Mouse (Mus musculus) 416B (cell line): ENCODE data around the gene Pde7b.

Experiments used
- DNase-seq: peaks from one replicate; pipeline ENCODE4 v3.0.0; 2011; ENCODE audit warnings: low read depth

The Pde7b gene

GRCm38 (mm10) chr10:20724906-20725305, at the start of gene Pde7b:
Gene Pde7b, minus strand, starts transcription at chr10:20725078.
- DNase-seq = no peak

DNA sequence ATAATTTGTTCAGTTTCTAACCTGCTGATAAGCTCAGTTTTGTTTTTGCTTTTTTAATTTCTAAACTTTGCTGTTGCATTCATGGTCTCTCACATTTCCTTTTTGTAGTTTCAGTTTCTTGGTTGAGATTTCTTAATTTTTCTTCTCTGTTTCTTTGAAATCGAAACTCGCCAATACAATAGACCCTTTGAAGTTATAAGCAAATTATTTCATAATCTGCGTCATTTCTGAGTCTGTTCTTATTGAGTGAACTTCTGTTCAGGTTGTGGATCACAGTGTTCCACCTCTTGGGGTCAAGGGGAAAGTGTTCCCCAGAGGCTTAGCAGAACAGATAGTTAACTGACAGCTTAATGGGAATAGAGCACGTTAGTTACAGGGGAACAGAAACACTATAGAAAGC, 47.2 kb upstream of the Pde7b start:
- DNase-seq = no peak

DNA sequence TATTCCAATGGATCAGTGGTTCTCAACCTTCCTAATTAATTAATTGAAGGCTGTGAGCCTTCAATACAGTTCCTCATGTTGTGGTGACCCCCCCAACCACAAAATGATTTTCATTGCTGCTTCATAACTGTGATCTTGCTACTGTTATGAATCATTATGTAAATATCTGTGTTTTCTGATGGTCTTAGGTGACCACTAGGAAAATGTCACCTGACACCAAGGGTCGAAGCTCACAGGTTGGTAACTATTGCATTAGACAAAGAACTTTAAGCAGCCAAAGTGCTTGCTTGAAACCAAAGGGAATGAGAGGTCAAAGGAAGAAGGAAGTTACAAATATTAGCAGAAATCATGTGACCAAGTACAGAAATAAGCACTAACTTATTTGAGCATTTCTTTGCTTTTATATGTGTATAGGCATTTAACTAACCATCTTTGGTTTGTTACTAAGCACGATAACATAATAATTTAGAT, 45.6 kb upstream of the Pde7b start:
- peak; percentile 26 for DNase-seq

DNA sequence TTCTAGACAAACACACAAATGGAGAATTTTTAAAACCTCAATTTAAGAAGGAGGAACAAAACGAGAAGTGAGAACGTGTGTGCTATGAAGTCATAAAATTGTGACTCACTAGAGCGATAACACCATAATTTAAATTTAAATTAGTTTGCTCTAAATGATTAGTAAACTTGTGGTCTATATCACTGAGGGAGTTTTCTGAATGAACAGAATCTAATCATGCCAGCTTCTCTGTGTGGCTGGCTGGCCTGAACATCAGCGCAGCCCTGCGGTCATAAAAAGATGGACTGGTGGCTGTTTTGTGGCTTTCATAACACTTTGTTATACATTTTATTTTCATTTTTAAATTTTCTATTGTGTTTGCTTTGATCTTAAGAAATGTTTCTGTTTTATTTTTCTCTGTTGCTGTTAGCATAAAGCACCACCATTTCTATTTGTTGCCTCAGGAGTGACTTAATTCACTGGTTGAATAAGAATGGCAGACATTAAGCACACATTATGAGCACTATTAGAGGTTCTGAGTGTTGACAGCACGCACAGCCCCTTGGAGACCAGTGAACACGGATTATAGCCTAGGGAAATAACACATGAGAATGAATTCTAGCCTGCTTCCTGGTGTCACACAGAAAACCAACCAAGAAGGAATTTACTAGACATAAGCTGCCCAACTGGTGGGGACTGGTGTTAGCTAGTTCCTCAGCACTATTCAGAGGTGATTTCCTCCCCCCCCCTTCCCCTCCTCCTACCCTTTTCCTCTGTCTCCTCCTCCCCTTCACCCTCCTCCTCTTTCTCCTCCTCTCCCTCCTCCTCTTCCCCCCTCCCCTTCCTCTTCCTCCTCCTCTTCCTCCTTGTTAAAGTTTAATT, 44.9 kb upstream of the Pde7b start:
- no peak for DNase-seq

GRCm38 (mm10) chr10:20764352-20764751, 39.5 kb upstream of the Pde7b start:
- no peak for DNase-seq

DNA sequence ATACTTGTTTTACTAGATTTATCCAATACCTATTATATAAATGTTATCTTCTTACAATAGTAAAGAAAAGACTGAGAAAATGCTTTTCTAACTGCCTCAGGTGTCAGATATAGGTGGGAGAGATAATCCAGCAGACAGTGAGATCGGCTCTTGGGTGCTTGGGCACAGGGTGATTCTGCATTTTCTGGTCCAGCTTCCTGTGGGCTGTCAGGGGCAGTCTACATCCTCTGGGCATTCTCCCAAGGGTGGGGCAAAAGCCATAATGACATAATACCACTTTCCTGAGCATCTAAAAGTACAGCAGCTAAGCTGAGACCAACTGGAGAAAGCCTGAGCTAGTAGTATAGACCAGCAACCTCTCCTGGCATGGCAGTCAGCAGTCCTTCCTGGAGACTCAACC, 34.1 kb upstream of the Pde7b start:
- DNase-seq = no peak

GRCm38 (mm10) chr10:20758259-20758658, 33.4 kb upstream of the Pde7b start:
- no peak for DNase-seq

DNA sequence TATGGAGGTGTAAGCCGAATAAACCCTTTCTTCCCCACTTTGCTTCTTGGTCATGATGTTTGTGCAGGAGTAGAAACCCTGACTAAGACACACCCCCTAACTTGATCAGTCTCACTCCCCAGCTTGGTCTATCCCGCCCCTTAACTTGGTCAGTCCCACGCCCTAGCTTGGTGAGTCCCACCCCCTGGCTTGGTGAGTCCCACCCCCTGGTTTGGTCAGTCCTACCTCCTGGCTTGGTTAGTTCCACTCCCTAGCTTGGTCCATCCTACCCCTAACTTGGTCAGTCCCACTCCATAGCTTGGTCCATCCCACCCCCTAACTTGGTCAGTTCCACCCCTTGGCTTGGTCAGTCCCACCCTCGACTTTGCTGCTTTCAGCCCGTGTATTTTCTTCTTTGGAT, 31.3 kb upstream of the Pde7b start:
- no peak for DNase-seq

GRCm38 (mm10) chr10:20752883-20753282, 28.0 kb upstream of the Pde7b start:
- DNase-seq = no peak

GRCm38 (mm10) chr10:20750642-20751251, 25.9 kb upstream of the Pde7b start:
- peak; percentile 37 for DNase-seq

- DNase-seq = no peak
Observed at GRCm38 (mm10) chr10:20748938-20749337, 24.1 kb upstream of the Pde7b start.

DNA sequence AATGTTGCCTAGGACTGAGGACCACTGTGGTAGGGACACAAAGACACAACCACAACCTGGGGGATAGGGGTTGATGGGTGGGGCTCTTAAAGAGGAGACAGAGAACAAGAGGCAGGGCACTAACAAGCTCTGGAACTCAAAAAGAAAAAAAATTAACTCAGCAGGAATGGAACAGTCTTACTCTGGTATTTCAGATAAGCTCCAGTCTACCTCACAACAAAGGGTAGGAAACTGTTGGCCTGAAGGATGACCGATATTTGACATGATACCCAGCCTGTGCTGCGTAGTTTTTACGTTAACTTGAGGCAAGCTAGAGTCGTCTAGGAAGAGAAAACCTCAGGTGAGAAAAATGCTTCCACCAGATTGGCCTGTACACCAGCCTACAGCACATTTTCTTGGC, 22.4 kb upstream of the Pde7b start:
- no peak for DNase-seq

DNA sequence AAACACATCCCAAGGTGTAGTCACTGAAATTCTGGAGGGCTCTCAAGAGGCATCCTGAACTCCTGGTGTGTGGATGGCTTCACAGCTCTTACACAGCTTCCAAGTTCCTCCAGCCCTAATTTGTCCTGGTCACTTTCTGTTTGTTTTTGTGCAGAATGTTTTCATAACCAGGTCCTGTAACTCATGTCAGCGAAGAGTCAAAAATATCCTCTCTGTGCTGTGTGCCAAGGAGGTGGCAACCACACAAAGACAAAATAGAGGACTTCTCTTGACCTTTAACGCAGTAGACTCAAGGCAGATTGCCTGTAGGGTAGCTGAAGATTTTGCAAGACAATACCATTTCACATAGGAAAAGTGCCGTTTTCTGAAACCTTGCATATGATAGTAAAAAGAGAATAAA, 14.9 kb upstream of the Pde7b start:
- DNase-seq = no peak

DNA sequence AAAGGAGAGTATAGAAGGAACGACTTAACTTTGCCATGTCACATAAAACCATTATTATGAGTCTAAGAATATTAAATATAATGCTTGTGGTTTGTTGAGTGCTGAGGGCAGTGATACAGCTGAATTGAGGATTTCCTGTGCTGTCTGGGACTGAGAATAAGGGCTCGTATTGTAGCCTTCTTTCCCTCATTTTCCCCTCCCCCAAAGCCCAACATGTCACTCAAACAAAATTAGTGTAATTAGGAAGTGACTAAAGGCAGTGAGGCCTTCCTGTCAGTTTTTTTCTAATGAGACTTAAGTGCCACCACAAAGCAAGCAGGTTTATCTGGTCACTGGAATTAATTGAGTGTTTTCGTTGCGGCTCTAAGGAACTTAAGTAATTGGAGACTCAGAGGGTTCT, 12.3 kb upstream of the Pde7b start:
- peak; percentile 64 for DNase-seq

DNA sequence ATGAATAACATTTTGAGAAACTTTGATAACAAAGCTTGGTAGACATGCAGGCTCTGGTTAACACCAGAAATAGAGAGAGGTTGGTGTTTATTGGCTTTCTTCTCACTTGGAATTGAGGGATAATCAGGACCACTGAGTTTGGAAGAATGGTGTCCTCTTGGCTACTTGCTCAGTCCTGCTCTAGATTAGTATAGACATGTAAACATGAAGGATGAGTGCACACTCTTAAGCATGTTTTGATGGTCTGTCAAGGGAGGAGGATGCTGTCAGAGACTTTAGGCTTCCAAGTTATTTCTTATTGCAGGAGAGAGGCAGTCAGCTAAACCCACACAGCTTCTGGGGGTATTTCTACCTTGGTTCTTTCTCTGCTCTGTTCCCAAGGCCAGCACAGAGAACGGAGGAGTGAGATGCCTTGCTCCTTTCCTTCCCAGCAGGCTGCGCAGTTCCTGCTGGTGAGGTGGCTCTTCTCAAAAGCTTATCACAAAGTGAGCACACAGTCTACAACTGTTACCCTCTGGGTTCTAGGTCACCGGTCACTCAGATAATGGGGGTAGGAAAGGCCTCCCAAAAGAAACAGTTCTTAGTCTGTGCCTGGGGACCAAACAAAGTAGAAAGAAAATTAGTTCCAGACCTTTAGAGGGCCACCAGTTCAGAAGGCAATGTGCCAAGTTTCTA, 11.0 kb upstream of the Pde7b start:
- DNase-seq = no peak

- no peak for DNase-seq
Observed at GRCm38 (mm10) chr10:20733576-20733975, 8.7 kb upstream of the Pde7b start.

DNA sequence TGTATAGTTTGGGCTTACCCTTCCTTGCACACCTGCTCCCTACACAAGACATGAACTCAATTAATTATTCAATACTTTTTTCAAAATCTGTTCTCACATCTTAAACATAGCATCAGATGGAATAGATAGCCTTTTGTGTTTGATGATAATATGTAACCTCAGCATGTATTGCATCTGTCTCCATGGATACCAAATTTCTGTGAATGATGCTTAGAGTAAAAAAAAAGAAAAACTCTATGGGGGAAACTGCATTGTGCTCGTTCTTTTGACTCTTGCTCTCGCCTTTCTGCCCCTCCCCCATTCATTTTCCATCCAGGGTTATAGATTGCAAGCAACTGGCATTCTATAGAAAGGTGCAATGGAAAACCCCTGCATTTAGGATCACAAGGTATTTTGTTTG, 7.3 kb upstream of the Pde7b start:
- no peak for DNase-seq

GRCm38 (mm10) chr10:20730034-20730433, 5.2 kb upstream of the Pde7b start:
- DNase-seq = no peak

DNA sequence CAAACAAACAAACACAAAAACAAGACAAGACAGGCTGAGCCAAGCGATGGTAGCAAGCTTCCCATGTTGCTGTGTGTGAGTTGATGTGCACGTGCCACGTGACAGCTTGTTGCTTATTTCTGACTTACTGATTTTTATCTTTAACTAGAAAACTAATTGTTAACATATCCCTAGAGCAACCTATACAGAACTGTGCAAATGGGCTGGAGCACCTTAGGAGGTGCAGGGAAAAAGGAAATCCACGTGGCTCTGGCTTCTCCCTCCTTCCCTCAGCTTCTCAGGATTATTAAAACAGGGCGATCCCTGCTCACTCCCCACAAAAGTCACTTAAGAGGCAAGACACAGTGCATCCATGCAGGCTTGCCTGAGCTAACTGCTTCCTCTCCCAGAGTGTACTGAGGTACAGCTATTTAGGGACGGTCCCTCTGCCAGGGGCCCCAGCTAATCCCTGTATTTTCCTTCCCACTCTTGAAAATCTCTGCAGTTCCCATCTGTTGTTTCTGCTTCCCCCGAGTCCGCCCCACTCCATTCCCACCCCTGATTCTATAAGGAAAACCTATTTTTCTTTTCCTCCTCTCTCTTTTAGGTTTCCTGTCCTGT, 606 bp upstream of the Pde7b start:
- no peak for DNase-seq

DNA sequence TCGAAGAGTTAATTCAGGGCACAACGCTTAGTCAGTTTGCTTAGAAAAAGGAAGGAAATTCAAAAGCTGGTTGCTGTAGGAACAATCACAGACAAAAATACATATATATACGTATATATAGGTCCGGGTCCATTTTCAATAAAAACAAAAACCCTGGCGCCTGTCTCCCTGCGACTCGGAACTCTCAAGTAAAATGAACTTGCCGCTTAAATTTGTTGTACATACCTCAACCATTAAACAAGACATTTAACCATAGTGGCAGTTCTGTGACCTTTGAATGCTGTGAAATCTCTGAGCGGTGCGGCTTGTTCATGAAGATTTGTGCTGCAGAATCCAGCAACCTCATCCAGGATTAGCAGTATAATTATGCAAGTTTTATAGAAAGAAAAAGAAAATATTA, 427 bp downstream of the Pde7b start:
- no peak for DNase-seq

GRCm38 (mm10) chr10:20723962-20724361, 916 bp downstream of the Pde7b start:
- DNase-seq = no peak

DNA sequence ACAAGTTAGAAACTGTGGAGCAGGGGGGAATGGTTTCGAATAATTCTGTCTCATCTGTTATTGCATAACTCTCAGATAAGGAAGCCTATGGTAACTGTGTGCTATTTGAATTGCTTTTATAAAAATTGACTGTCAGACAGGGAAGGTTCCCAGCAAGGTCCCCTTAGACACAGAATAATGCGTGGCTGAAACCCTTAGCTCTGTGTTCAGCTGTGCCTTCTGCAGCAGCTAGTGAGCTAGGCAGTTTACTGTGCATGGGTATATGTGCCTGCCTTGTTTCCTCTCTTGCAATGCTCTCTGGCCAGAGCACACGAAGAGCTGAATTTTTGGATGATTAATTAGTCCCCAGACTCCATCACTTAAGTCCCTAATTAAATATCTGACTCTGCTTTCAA, 1.4 kb downstream of the Pde7b start:
- DNase-seq = no peak
